Mouse (Mus musculus) MEL (cell line): ENCODE results near the gene Ap5z1. TPM values are rescaled to one million over a fixed set of nuclear protein-coding genes. Genes with fewer than 3 reads are reported as not detected.

Experiments
- DNase-seq: peaks from one replicate; pipeline ENCODE4 v3.0.0; 2011; ENCODE audit warnings: low read depth, low spot score
- H3K27ac ChIP-seq: 2 replicates; pipeline ENCODE4 v1.5.1; 2012; ENCODE audit warnings: low read depth, mild to moderate bottlenecking, control low read depth, low read length, moderate library complexity; ENCODE audit not compliant: control insufficient read depth
- H3K27me3 ChIP-seq, 2 experiments: fragments of 150-350 bp in 1 of 2; sonication (generic) in 1 of 2; 2 replicates each; pipeline ENCODE4 v1.6.1; 2012; ENCODE audit warnings: low read length in 2 of 2, mild to moderate bottlenecking in 2 of 2, improper control_type of control experiment in 1 of 2, moderate library complexity in 1 of 2; ENCODE audit not compliant: insufficient read depth in 2 of 2, control insufficient read depth in 1 of 2
- H3K36me3 ChIP-seq, 2 experiments: 2 replicates each; pipeline ENCODE4 v1.6.1; 2012 to 2014; ENCODE audit warnings: low read length in 2 of 2, improper control_type of control experiment in 1 of 2, inconsistent platforms in 1 of 2, mild to moderate bottlenecking in 1 of 2; ENCODE audit not compliant: insufficient read depth in 2 of 2, control insufficient read depth in 1 of 2
- H3K4me1 ChIP-seq, 2 experiments: fragments of 150-350 bp in 1 of 2; sonication (generic) in 1 of 2; 2 replicates each; pipeline ENCODE4 v1.6.1; 2012; ENCODE audit warnings: low read length in 2 of 2, improper control_type of control experiment in 1 of 2, mild to moderate bottlenecking in 1 of 2; ENCODE audit not compliant: insufficient read depth in 2 of 2, control insufficient read depth in 1 of 2
- H3K4me3 ChIP-seq, 2 experiments: fragments of 150-350 bp in 1 of 2; sonication (generic) in 1 of 2; 2 replicates each; pipeline ENCODE4 v1.5.1; 2012; ENCODE audit warnings: low read depth in 2 of 2, low read length in 2 of 2, mild to moderate bottlenecking in 2 of 2, moderate library complexity in 2 of 2, control low read depth in 1 of 2, improper control_type of control experiment in 1 of 2; ENCODE audit not compliant: control insufficient read depth in 1 of 2, insufficient read depth in 1 of 2
- H3K79me2 ChIP-seq: 2 replicates; pipeline ENCODE4 v1.6.1; 2012; ENCODE audit warnings: mild to moderate bottlenecking, low read length, moderate library complexity; ENCODE audit not compliant: control insufficient read depth, poor library complexity, insufficient read depth
- H3K9ac ChIP-seq: 2 replicates; pipeline ENCODE4 v1.6.1; 2012; ENCODE audit warnings: low read depth, mild to moderate bottlenecking, control low read depth, low read length, moderate library complexity; ENCODE audit not compliant: control insufficient read depth, poor library complexity, severe bottlenecking
- H3K9me3 ChIP-seq: fragments of 150-350 bp; sonication (generic); replicated peaks from 2 replicates; pipeline ENCODE4 v1.6.1; 2012; ENCODE audit warnings: mild to moderate bottlenecking, low read length, improper control_type of control experiment, moderate library complexity; ENCODE audit not compliant: insufficient read depth
- E2F4 ChIP-seq: IDR thresholded peaks from 2 replicates; pipeline ENCODE4 v1.6.1; 2011; ENCODE audit warnings: low read depth, low read length, improper control_type of control experiment, borderline replicate concordance
- ELF1 ChIP-seq: IDR thresholded peaks from 2 replicates; pipeline ENCODE4 v1.6.1; 2014; ENCODE audit warnings: low read depth, mild to moderate bottlenecking, inconsistent platforms, low read length, improper control_type of control experiment, moderate library complexity
- EP300 ChIP-seq, 2 experiments: IDR thresholded peaks; 2 replicates each; pipeline ENCODE4 v1.6.1; 2011; ENCODE audit warnings: improper control_type of control experiment in 2 of 2, low read length in 2 of 2, low read depth in 1 of 2, mild to moderate bottlenecking in 1 of 2
- ETS1 ChIP-seq: IDR thresholded peaks from 2 replicates; pipeline ENCODE4 v1.6.1; 2012; ENCODE audit warnings: low read depth, mild to moderate bottlenecking, inconsistent platforms, low read length, improper control_type of control experiment, moderate library complexity
- GABPA ChIP-seq: IDR thresholded peaks from 2 replicates; pipeline ENCODE4 v1.6.1; 2012; ENCODE audit warnings: low read depth, mild to moderate bottlenecking, inconsistent platforms, low read length, improper control_type of control experiment, moderate library complexity
- GATA1 ChIP-seq: IDR thresholded peaks from 2 replicates; pipeline ENCODE4 v1.6.1; 2011; ENCODE audit warnings: low read depth, low read length, improper control_type of control experiment
- JUND ChIP-seq: IDR thresholded peaks from 2 replicates; pipeline ENCODE4 v1.6.1; 2011; ENCODE audit warnings: low read depth, mild to moderate bottlenecking, improper control_type of control experiment, low read length
- KAT2A ChIP-seq: conservative IDR thresholded peaks from 2 replicates; pipeline ENCODE4 v1.6.1; 2012; ENCODE audit warnings: low read depth, low read length, improper control_type of control experiment, inconsistent platforms
- MAFK ChIP-seq: IDR thresholded peaks from 2 replicates; pipeline ENCODE4 v1.6.1; 2011; ENCODE audit warnings: low read depth, mild to moderate bottlenecking, low read length, improper control_type of control experiment, borderline replicate concordance
- MAZ ChIP-seq: IDR thresholded peaks from 2 replicates; pipeline ENCODE4 v1.6.1; 2012; ENCODE audit warnings: low read depth, mild to moderate bottlenecking, inconsistent platforms, low read length, improper control_type of control experiment
- MEF2A ChIP-seq: IDR thresholded peaks from 2 replicates; pipeline ENCODE4 v1.6.1; 2014; ENCODE audit warnings: low read depth, mild to moderate bottlenecking, inconsistent platforms, low read length, improper control_type of control experiment; ENCODE audit not compliant: poor library complexity, insufficient replicate concordance, severe bottlenecking; ENCODE audit errors: extremely low read depth
- MXI1 ChIP-seq: IDR thresholded peaks from 2 replicates; pipeline ENCODE4 v1.6.1; 2011; ENCODE audit warnings: mild to moderate bottlenecking, low read depth, low read length, improper control_type of control experiment
- MYB ChIP-seq: IDR thresholded peaks from 2 replicates; pipeline ENCODE4 v1.6.1; 2011; ENCODE audit warnings: mild to moderate bottlenecking, low read depth, low read length, improper control_type of control experiment
- MYC ChIP-seq: IDR thresholded peaks from 2 replicates; pipeline ENCODE4 v1.6.1; 2011; ENCODE audit warnings: low read depth, mild to moderate bottlenecking, low read length, improper control_type of control experiment, moderate library complexity
- NELFE ChIP-seq: IDR thresholded peaks from 2 replicates; pipeline ENCODE4 v1.6.1; 2011; ENCODE audit warnings: low read depth, low read length, improper control_type of control experiment
- NRF1 ChIP-seq: IDR thresholded peaks from 2 replicates; pipeline ENCODE4 v1.6.1; 2014; ENCODE audit warnings: low read depth, mild to moderate bottlenecking, inconsistent platforms, low read length, improper control_type of control experiment, moderate library complexity; ENCODE audit not compliant: poor library complexity, insufficient read depth, severe bottlenecking
- POLR2A ChIP-seq, 2 experiments: IDR thresholded peaks; 2 replicates each; pipeline ENCODE4 v1.6.1; 2011 to 2012; ENCODE audit warnings: low read length in 2 of 2, mild to moderate bottlenecking in 2 of 2, control low read depth in 1 of 2, improper control_type of control experiment in 1 of 2, low read depth in 1 of 2, moderate library complexity in 1 of 2; ENCODE audit not compliant: control insufficient read depth in 1 of 2, insufficient read depth in 1 of 2, poor library complexity in 1 of 2
- RAD21 ChIP-seq: IDR thresholded peaks from 2 replicates; pipeline ENCODE4 v1.6.1; 2011; ENCODE audit warnings: mild to moderate bottlenecking, low read depth, low read length, improper control_type of control experiment
- RCOR1 ChIP-seq: IDR thresholded peaks from 2 replicates; pipeline ENCODE4 v1.6.1; 2012; ENCODE audit warnings: low read depth, mild to moderate bottlenecking, inconsistent platforms, low read length, improper control_type of control experiment
- SMC3 ChIP-seq: IDR thresholded peaks from 2 replicates; pipeline ENCODE4 v1.6.1; 2011; ENCODE audit warnings: low read depth, low read length, improper control_type of control experiment
- TCF12 ChIP-seq: IDR thresholded peaks from 2 replicates; pipeline ENCODE4 v1.6.1; 2014; ENCODE audit warnings: low read depth, mild to moderate bottlenecking, inconsistent platforms, low read length, improper control_type of control experiment, moderate library complexity
- USF1 ChIP-seq: IDR thresholded peaks from 2 replicates; pipeline ENCODE4 v1.6.1; 2014; ENCODE audit warnings: low read depth, mild to moderate bottlenecking, inconsistent platforms, low read length, improper control_type of control experiment, moderate library complexity
- ZC3H11A ChIP-seq: IDR thresholded peaks from 2 replicates; pipeline ENCODE4 v1.6.1; 2012; ENCODE audit warnings: low read depth, mild to moderate bottlenecking, inconsistent platforms, low read length, improper control_type of control experiment
- polyA plus RNA-seq, 2 experiments: library from polyadenylated mRNA; stranded (reverse) in 1 of 2; unstranded in 1 of 2; fragments of >175 nt in 1 of 2; fragments of >200 nt in 1 of 2; gene quantifications; 2 replicates each; pipeline versions ENCODE4 v1.2.1 to v1.2.4; 2012; ENCODE audit warnings: low replicate concordance in 2 of 2, low read depth in 1 of 2; ENCODE audit not compliant: insufficient read length in 2 of 2, insufficient read depth in 1 of 2, missing spikeins in 1 of 2
- total RNA-seq: library from RNA; depleted of rRNA; stranded (reverse); fragments of 300-350 nt; gene quantifications from 2 replicates; pipeline ENCODE4 v1.2.3, GENCODE M21; 2012

Ap5z1 gene
- total and polyA plus RNA-seq, 3 experiments: 4.4 to 13.5 TPM; not detected in 1

DNA sequence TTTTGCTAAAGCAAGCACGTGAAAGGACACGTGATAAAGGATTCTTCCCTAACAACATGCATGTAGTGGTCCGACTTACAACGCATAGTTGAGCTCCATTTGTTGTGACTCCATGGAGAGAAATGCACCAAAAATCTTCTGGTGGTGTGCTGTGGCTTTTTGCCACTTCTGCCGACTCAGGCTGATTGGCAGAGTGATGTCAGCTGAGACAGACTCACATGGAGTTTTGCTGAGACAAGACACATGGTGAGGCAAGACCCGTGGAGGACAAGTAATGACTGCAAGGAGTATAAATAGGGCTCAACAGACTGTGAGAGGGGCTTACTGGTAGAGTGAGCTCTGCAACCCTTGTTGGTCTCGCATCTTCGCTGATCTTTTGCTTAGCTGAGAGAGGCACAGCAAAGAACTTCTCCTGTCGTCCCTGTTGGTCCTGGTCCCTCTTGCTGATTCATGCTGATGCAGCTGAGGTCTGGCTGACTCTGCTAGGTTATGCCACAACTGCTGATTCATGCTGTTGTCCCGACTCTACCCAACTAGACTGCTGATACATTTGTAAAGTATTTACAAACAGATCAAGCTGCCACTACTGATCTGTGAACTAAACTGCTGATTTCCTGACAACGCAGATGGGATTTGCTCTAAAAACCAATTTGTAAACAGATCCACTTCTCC lies 57.6 kb downstream of the Ap5z1 start:
- no peak overlapping the region for H3K4me3 ChIP-seq
- H3K9ac ChIP-seq: no peak overlapping the region
- DNase-seq: peak; percentile 60
- H3K9me3 ChIP-seq: no peaks in the 10 kb centered on the region
- TF ChIP-seq GATA1: no peak
- no peak for TF ChIP-seq KAT2A
- peak; percentile 50; the same call in 1 of the 2 replicates for TF ChIP-seq GABPA
- 0 out of 2 replicates have a peak, but pooled peaks have one; percentile 20 for TF ChIP-seq MAFK
- TF ChIP-seq ETS1: peak; percentile 9; the same call in 1 of the 2 replicates
- H3K36me3 ChIP-seq: no peaks in the 10 kb centered on the region
- no peak overlapping the region for H3K27ac ChIP-seq
- no peaks in the 10 kb centered on the region for H3K79me2 ChIP-seq
- no peaks in the 10 kb centered on the region for H3K27me3 ChIP-seq
- H3K4me1 ChIP-seq: peaks cover 0 to 4% of the 10 kb centered on the region in 2 experiments; a peak in 1 of 4 replicates

DNA sequence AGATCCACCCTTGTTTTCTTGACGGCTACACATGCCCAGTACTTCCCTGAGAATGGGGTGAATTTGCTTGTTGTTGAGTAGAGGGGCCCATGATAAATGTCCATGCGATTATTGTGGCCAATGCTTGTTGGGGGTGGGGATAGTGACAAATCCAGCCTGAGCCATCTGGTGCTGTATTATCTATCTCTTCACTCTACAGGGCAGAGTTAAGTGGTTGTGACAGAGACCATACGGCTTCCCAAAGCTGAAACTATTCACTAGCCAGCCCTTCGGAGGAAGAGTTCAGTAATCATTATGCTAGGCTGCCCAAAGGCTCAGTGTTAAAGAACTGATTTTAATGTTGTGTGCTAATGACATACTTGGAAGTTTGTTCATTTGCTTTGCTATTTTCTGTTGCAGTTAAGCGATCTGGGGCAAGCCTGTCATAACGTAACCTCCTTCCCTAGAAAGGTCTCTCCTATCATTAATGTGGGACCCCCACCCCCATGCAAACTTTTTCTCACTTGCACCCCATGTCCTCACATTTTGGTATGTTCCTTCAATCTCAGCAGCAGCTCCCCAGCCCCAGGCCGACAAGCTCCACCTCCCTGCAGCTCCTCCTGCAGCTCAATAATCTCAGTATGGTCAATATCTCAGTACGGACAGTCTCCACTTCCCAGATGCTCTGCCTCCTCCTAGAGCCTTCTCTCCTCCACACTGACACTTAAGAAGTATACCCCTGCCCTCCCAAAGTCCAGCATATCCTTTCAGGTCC lies 61.1 kb downstream of the Ap5z1 start:
- Histone ChIP-seq H3K36me3 (no peaks in the 10 kb centered on the region), H3K9ac (no peak overlapping the region), H3K4me1 (peaks cover 0 to 4% of the 10 kb centered on the region in 2 experiments; a peak in 1 of 4 replicates), H3K27me3 (peaks cover 0 to 1% of the 10 kb centered on the region in 2 experiments; a peak in 2 of 4 replicates), H3K4me3 (no peak overlapping the region), H3K79me2 (no peaks in the 10 kb centered on the region), H3K27ac (no peak overlapping the region), H3K9me3 (no peaks in the 10 kb centered on the region)
- DNase-seq: no peak
- TF ChIP-seq MYC: no peak
- TF ChIP-seq USF1: no peak
- TF ChIP-seq MEF2A: no peak
- TF ChIP-seq POLR2A (IDR thresholded peaks at IDR 0.05; ENCODE audit: control insufficient read depth in 1 of 2, insufficient read depth in 1 of 2, low read depth in 1 of 2, low read length in 2 of 2, poor library complexity in 1 of 2): no peak
- TF ChIP-seq RCOR1: no peak
- no peak for TF ChIP-seq EP300 (IDR thresholded peaks at IDR 0.05; ENCODE audit: low read depth in 1 of 2, low read length in 2 of 2)
- no peak for TF ChIP-seq RAD21
- TF ChIP-seq SMC3: no peak
- no peak for TF ChIP-seq ZC3H11A
- no peak for TF ChIP-seq JUND
- no peak for TF ChIP-seq MAZ
- TF ChIP-seq E2F4: no peak
- TF ChIP-seq ELF1: no peak
- no peak for TF ChIP-seq MXI1
- TF ChIP-seq NRF1: no peak
- TF ChIP-seq MYB: no peak
- no peak for TF ChIP-seq TCF12
- TF ChIP-seq KAT2A: no peak
- TF ChIP-seq NELFE: no peak
